Mouse (Mus musculus): ENCODE measurements around the gene Slc25a33. TPM values are rescaled to one million over a fixed set of nuclear protein-coding genes. Genes with fewer than 3 reads are reported as not detected.
"Not testable (repeated sequence)": the region's sequence is repeated elsewhere in the genome, so short reads cannot be mapped to it uniquely, and the experiment has no call there.

Slc25a33 gene
- 10 to 100 TPM; 27.0 to 45.2 TPM for total RNA-seq (2021)

GRCm38 (mm10) chr4:149774094-149774470 lies at the start of gene Slc25a33:
Gene Slc25a33 (minus strand): TSS chr4:149774277.
- intact Hi-C loops (cut with DNase I) = loop anchor here (2.0 kb wide), 1 partner anchor 19 kb away; no protein-coding TSS in a partner anchor
- DNase-seq = peak; percentile 97

DNA sequence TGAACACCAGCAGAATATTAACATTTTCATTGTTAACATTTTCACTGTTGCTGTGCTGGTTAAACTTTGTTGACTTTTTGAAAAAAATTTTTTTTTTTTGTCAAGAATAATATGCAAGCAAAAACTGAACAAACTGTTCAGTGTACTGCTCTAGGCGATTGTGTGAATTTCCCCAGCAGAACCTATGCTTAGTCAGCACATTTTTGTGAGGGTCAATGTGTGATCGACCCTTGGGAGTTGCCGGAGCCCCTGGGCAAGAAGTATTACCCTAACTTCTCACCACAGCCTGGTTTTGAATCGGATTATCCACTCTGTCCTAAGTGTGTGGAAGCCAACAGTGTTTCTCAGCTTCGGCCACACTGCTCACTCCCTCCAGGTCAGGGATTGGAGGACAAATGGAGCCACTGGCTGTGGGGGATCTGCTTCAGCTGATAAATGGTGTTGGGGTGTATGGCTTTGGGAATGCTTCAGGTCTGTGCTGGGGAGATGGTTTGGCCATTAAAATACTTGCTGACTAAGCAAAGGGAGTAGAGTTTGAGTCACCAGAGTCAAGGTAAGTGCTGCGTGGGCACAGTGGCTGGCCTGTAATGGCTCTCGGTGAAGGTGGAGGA lies 48.6 kb upstream of the Slc25a33 start:
- intact Hi-C loops (cut with DNase I) = no loop called here
- no peak for DNase-seq

- peak; percentile 63 to 66 for DNase-seq
- intact Hi-C loops (cut with DNase I) = no loop called here
Observed at GRCm38 (mm10) chr4:149822126-149822525, 48.0 kb upstream of the Slc25a33 start.

DNA sequence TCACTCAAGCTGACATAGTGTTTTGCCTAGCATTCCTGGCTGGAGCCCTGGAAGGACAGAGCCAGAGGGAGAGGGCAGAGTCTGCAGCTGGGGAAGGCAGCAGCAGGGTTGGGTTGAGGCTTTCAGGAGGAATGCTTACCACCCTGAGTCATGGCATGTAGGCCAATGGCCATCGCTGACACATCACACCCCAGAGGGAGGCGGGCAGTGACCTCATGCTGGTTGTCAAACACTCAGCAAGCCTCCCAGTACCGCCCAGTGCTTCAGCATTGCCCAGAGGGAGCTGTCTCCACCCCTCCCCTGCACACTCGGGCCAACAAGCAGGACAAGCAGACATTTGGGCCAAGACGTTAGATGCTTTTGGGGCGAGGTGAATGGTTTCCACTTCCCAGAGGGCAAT lies 46.5 kb upstream of the Slc25a33 start:
- intact Hi-C loops (cut with DNase I) = no loop called here
- DNase-seq = peak; percentile 75 to 80

DNA sequence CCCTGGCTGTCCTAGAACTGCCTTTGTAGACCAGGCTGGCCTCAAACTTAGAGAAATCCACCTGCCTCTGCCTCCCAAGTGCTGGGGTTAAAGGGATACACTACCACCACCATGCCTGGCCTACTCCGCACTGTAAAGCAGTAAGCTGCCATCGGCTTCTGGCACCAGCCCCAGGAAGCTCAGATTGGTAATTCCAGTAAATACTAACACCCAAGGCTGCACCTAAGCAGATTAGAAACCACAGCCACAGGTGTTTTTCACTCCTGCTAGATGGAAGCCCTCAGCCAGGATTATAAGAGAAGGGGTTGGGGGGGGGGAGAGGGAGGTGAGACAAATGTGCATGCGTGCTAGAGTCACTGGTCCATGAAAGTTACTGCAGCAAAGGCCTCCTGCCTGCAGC lies 45.1 kb upstream of the Slc25a33 start:
- intact Hi-C loops (cut with DNase I) = no loop called here

GRCm38 (mm10) chr4:149816598-149816997 lies 42.5 kb upstream of the Slc25a33 start:
- no peak for DNase-seq
- intact Hi-C loops (cut with DNase I) = no loop called here

More for the DNA sequence above, 45.1 kb upstream of the Slc25a33 start:
- DNase-seq = no peak

DNA sequence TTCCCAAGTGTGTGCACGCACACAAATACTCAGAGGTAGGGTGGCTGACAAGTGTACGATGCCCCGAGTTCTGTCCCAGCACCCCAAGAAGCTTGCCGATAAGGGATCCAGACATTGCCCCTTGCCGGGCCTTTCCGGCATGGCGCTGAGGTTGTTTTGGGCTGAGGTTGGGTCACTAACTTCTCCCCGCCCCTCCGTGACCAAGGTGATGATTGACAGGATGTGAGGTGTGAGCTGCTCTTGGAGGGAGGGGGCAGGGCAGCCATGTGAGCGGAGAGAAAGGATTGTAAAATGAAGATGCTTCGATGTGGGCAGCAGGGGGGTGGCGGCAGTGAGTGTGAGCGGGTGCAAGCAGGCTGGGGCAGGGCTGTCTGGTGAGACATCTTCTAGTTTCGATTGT lies 41.5 kb upstream of the Slc25a33 start:
- intact Hi-C loops (cut with DNase I) = no loop called here
- DNase-seq = no peak

DNA sequence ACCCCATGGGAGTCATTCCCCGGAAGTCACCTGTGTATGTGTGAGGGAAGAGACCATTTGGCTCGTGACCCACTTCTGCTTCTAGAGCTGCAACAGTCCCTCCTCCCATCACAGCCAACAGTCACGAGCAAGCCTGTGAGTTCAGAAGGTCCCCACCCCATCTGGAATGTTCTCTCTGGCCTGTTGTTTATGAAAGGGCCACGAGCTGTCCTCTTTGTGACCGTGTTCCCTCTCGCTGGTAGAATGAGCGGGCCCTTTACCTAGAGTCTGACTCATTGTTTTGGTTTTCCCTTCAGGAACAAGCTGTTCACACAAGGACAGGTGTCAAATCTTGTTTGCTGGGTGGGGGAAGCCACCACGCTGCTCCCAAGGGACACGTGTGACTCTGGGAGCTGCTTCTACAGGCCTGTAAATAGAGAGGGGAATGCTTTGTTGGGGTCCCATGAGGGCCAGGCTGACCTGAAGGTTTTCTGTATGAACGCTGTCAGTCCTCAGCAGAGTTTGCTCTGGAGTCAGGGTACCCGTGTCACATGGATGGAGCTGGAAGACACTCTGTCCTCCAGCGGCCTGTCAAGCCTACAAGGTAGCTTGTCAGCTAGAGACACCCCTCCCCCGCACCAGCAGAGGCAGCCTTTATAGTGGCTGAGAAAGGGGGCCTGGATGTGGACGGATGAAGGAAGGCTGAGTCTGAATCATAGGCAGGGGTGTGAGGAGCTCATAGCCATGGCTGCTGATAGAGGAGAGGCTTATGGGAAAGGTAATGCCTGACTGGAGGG lies 39.5 kb upstream of the Slc25a33 start:
- intact Hi-C loops (cut with DNase I) = no loop called here

DNA sequence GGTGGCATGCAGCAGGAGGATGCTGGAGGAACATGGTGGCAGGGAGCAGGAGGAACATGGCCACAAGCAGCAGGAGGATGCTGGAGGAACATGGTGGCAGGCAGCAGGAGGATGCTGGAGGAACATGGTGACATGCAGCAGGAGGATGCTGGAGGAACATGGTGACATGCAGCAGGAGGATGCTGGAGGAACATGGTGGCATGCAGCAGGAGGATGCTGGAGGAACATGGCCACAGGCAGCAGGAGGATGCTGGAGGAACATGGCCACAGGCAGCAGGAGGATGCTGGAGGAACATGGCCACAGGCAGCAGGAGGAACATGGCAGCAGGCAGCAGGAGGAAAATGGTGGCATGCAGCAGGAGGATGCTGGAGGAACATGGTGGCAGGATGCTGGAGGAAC lies 36.3 kb upstream of the Slc25a33 start:
- intact Hi-C loops (cut with DNase I) = not testable (repeated sequence)
- peak in 1 of 2 experiments; percentile 49 for DNase-seq

More for the DNA sequence above, 39.5 kb upstream of the Slc25a33 start:
- no peak for DNase-seq

- DNase-seq = no peak
- intact Hi-C loops (cut with DNase I) = loop anchor here (5.0 kb wide), 2 partner anchors 229 to 289 kb away; no protein-coding TSS in a partner anchor
Observed at GRCm38 (mm10) chr4:149808584-149809227, 34.6 kb upstream of the Slc25a33 start.

- intact Hi-C loops (cut with DNase I) = loop anchor here (5.0 kb wide), 2 partner anchors 229 to 289 kb away; no protein-coding TSS in a partner anchor
- DNase-seq = no peak
Observed at GRCm38 (mm10) chr4:149808060-149808567, 34.0 kb upstream of the Slc25a33 start.

GRCm38 (mm10) chr4:149806699-149807381 lies 32.8 kb upstream of the Slc25a33 start:
- intact Hi-C loops (cut with DNase I) = loop anchor here (1.0 to 5.0 kb wide), 5 partner anchors 54 to 290 kb away; no protein-coding TSS in a partner anchor

DNA sequence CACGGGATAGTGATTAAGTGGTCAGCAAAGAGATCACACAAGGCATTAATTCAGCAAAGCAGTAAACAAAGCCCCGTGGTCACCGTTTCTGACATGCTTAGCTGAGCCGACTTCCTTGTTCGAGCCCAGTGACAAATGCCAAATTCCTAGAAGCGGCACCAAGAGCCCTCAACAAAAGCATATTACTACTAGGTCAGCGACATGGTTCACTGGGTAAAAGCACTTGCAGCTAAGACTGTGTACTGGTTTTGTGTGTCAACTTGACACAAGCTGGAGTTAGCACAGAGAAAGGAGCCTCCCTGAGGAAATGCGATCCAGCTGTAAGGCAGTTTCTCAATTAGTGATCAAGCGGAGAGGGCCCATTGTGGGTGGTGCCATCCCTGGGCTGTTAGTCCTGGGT lies 28.2 kb upstream of the Slc25a33 start:
- no peak for DNase-seq
- intact Hi-C loops (cut with DNase I) = no loop called here

More at GRCm38 (mm10) chr4:149806699-149807381, 32.8 kb upstream of the Slc25a33 start:
- peak; percentile 89 to 95 for DNase-seq

- no peak for DNase-seq
- intact Hi-C loops (cut with DNase I) = no loop called here
Observed at GRCm38 (mm10) chr4:149800576-149800975, 26.5 kb upstream of the Slc25a33 start.

DNA sequence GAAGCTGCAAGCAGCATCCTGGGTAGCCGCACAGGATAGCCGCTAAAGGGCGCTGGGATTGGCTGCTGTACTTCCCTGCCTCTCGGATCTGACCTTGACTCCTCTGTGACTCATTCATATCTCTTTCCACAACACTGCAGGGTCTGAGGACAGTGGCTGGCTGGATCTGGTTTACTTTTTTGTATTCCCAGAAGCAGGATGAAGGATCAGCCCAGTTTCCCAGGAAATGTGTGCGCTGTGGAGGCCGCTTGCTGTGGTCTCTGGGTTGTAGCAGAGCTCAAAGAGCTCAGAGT lies 26.0 kb upstream of the Slc25a33 start:
- intact Hi-C loops (cut with DNase I) = no loop called here
- DNase-seq = no peak

GRCm38 (mm10) chr4:149799346-149800171 lies 25.5 kb upstream of the Slc25a33 start:
- DNase-seq = no peak
- intact Hi-C loops (cut with DNase I) = no loop called here

DNA sequence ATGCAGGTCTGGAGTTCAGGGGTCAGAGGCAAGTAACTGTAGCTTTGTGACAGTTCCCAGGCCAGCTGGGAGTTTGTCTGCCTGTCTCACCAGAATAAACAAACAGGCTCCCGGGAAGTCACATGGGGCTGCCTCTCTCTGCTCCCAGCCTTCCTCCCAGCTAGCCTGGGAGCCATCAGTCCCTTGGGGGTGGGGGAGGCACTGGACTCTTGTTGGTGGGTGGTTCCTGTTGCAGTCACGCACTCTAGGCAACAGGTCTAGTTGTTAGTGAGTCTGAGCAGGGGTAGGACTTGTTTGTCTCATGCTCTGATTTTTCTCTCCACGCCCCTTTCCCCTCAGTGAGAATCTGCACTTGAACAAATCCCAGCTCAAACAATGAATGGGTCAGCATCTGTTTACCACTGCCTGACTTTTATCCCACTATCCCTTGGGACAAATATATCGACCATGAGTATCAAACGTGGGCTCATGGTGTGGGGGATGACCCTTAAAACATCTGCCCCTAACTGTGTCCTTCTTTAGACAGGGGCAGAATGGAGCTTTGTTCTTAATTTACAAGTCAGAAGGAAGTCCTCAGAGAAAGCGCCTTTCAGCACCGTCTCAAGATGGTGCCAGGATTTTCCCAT lies 24.7 kb upstream of the Slc25a33 start:
- intact Hi-C loops (cut with DNase I) = no loop called here
- no peak for DNase-seq

DNA sequence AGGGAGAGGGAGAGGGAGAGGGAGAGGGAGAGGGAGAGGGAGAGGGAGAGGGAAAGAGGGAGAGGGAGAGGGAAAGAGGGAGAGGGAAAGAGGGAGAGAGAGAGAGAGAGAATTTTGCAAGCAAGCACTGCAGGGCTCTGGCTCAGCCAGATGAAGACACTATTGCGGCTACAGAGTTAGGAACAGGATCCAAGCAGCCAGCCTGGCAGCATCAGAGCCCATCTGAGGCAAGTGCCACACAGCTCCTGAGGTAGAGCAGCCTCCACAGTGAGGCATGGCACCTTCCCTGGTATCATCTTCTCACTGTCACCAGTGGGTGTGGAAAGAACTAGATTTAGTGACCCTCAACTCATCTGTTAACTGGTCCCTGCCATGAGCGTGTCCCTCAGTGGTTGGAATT lies 24.0 kb upstream of the Slc25a33 start:
- intact Hi-C loops (cut with DNase I) = no loop called here
- no peak for DNase-seq

GRCm38 (mm10) chr4:149797220-149797610 lies 23.1 kb upstream of the Slc25a33 start:
- intact Hi-C loops (cut with DNase I) = no loop called here
- DNase-seq = no peak
